Mouse (Mus musculus) MEL (cell line): Measurements from ENCODE around the gene Abca17. TPM values are rescaled to one million over a fixed set of nuclear protein-coding genes. Genes with fewer than 3 reads are reported as not detected.

Experiments used
- DNase-seq: peaks from one replicate; pipeline ENCODE4 v3.0.0; 2011; ENCODE audit warnings: low read depth, low spot score
- H3K27ac ChIP-seq: 2 replicates; pipeline ENCODE4 v1.5.1; 2012; ENCODE audit warnings: low read depth, mild to moderate bottlenecking, control low read depth, low read length, moderate library complexity; ENCODE audit not compliant: control insufficient read depth
- H3K27me3 ChIP-seq, 2 experiments: fragments of 150-350 bp in 1 of 2; sonication (generic) in 1 of 2; 2 replicates each; pipeline ENCODE4 v1.6.1; 2012; ENCODE audit warnings: low read length in 2 of 2, mild to moderate bottlenecking in 2 of 2, improper control_type of control experiment in 1 of 2, moderate library complexity in 1 of 2; ENCODE audit not compliant: insufficient read depth in 2 of 2, control insufficient read depth in 1 of 2
- H3K36me3 ChIP-seq, 2 experiments: 2 replicates each; pipeline ENCODE4 v1.6.1; 2012 to 2014; ENCODE audit warnings: low read length in 2 of 2, improper control_type of control experiment in 1 of 2, inconsistent platforms in 1 of 2, mild to moderate bottlenecking in 1 of 2; ENCODE audit not compliant: insufficient read depth in 2 of 2, control insufficient read depth in 1 of 2
- H3K4me1 ChIP-seq, 2 experiments: fragments of 150-350 bp in 1 of 2; sonication (generic) in 1 of 2; 2 replicates each; pipeline ENCODE4 v1.6.1; 2012; ENCODE audit warnings: low read length in 2 of 2, improper control_type of control experiment in 1 of 2, mild to moderate bottlenecking in 1 of 2; ENCODE audit not compliant: insufficient read depth in 2 of 2, control insufficient read depth in 1 of 2
- H3K4me3 ChIP-seq, 2 experiments: fragments of 150-350 bp in 1 of 2; sonication (generic) in 1 of 2; 2 replicates each; pipeline ENCODE4 v1.5.1; 2012; ENCODE audit warnings: low read depth in 2 of 2, low read length in 2 of 2, mild to moderate bottlenecking in 2 of 2, moderate library complexity in 2 of 2, control low read depth in 1 of 2, improper control_type of control experiment in 1 of 2; ENCODE audit not compliant: control insufficient read depth in 1 of 2, insufficient read depth in 1 of 2
- H3K79me2 ChIP-seq: 2 replicates; pipeline ENCODE4 v1.6.1; 2012; ENCODE audit warnings: mild to moderate bottlenecking, low read length, moderate library complexity; ENCODE audit not compliant: control insufficient read depth, poor library complexity, insufficient read depth
- H3K9ac ChIP-seq: 2 replicates; pipeline ENCODE4 v1.6.1; 2012; ENCODE audit warnings: low read depth, mild to moderate bottlenecking, control low read depth, low read length, moderate library complexity; ENCODE audit not compliant: control insufficient read depth, poor library complexity, severe bottlenecking
- H3K9me3 ChIP-seq: fragments of 150-350 bp; sonication (generic); replicated peaks from 2 replicates; pipeline ENCODE4 v1.6.1; 2012; ENCODE audit warnings: mild to moderate bottlenecking, low read length, improper control_type of control experiment, moderate library complexity; ENCODE audit not compliant: insufficient read depth
- BHLHE40 ChIP-seq: IDR thresholded peaks from 2 replicates; pipeline ENCODE4 v1.6.1; 2012; ENCODE audit warnings: low read depth, mild to moderate bottlenecking, inconsistent platforms, low read length, improper control_type of control experiment, borderline replicate concordance
- CHD1 ChIP-seq: IDR thresholded peaks from 2 replicates; pipeline ENCODE4 v1.6.1; 2012; ENCODE audit warnings: low read depth, mild to moderate bottlenecking, inconsistent platforms, low read length, improper control_type of control experiment
- CHD2 ChIP-seq: IDR thresholded peaks from 2 replicates; pipeline ENCODE4 v1.6.1; 2011; ENCODE audit warnings: low read length, improper control_type of control experiment
- CTCF ChIP-seq, 3 experiments: IDR thresholded peaks in 2 of 3; conservative IDR thresholded peaks in 1 of 3; 2 replicates each; pipeline ENCODE4 v1.5.1; 2011 to 2012; ENCODE audit warnings: low read length in 3 of 3, low read depth in 2 of 3, mild to moderate bottlenecking in 2 of 3, improper control_type of control experiment in 1 of 3, inconsistent platforms in 1 of 3, mixed read lengths in 1 of 3, moderate library complexity in 1 of 3; ENCODE audit not compliant: control insufficient read depth in 1 of 3, insufficient read depth in 1 of 3, poor library complexity in 1 of 3, severe bottlenecking in 1 of 3
- E2F4 ChIP-seq: IDR thresholded peaks from 2 replicates; pipeline ENCODE4 v1.6.1; 2011; ENCODE audit warnings: low read depth, low read length, improper control_type of control experiment, borderline replicate concordance
- ELF1 ChIP-seq: IDR thresholded peaks from 2 replicates; pipeline ENCODE4 v1.6.1; 2014; ENCODE audit warnings: low read depth, mild to moderate bottlenecking, inconsistent platforms, low read length, improper control_type of control experiment, moderate library complexity
- EP300 ChIP-seq, 2 experiments: IDR thresholded peaks; 2 replicates each; pipeline ENCODE4 v1.6.1; 2011; ENCODE audit warnings: improper control_type of control experiment in 2 of 2, low read length in 2 of 2, low read depth in 1 of 2, mild to moderate bottlenecking in 1 of 2
- GATA1 ChIP-seq: IDR thresholded peaks from 2 replicates; pipeline ENCODE4 v1.6.1; 2011; ENCODE audit warnings: low read depth, low read length, improper control_type of control experiment
- HCFC1 ChIP-seq: IDR thresholded peaks from 2 replicates; pipeline ENCODE4 v1.6.1; 2012; ENCODE audit warnings: low read depth, mild to moderate bottlenecking, inconsistent platforms, low read length, improper control_type of control experiment, moderate library complexity
- JUND ChIP-seq: IDR thresholded peaks from 2 replicates; pipeline ENCODE4 v1.6.1; 2011; ENCODE audit warnings: low read depth, mild to moderate bottlenecking, improper control_type of control experiment, low read length
- KAT2A ChIP-seq: conservative IDR thresholded peaks from 2 replicates; pipeline ENCODE4 v1.6.1; 2012; ENCODE audit warnings: low read depth, low read length, improper control_type of control experiment, inconsistent platforms
- MXI1 ChIP-seq: IDR thresholded peaks from 2 replicates; pipeline ENCODE4 v1.6.1; 2011; ENCODE audit warnings: mild to moderate bottlenecking, low read depth, low read length, improper control_type of control experiment
- POLR2A ChIP-seq, 2 experiments: IDR thresholded peaks; 2 replicates each; pipeline ENCODE4 v1.6.1; 2011 to 2012; ENCODE audit warnings: low read length in 2 of 2, mild to moderate bottlenecking in 2 of 2, control low read depth in 1 of 2, improper control_type of control experiment in 1 of 2, low read depth in 1 of 2, moderate library complexity in 1 of 2; ENCODE audit not compliant: control insufficient read depth in 1 of 2, insufficient read depth in 1 of 2, poor library complexity in 1 of 2
- RCOR1 ChIP-seq: IDR thresholded peaks from 2 replicates; pipeline ENCODE4 v1.6.1; 2012; ENCODE audit warnings: low read depth, mild to moderate bottlenecking, inconsistent platforms, low read length, improper control_type of control experiment
- TAL1 ChIP-seq: IDR thresholded peaks from 2 replicates; pipeline ENCODE4 v1.6.1; 2012; ENCODE audit warnings: mild to moderate bottlenecking, inconsistent platforms, low read length, moderate library complexity, mixed read lengths
- TBP ChIP-seq: IDR thresholded peaks from 2 replicates; pipeline ENCODE4 v1.8.0; 2011; ENCODE audit warnings: low read depth, low read length, improper control_type of control experiment
- TCF12 ChIP-seq: IDR thresholded peaks from 2 replicates; pipeline ENCODE4 v1.6.1; 2014; ENCODE audit warnings: low read depth, mild to moderate bottlenecking, inconsistent platforms, low read length, improper control_type of control experiment, moderate library complexity
- USF1 ChIP-seq: IDR thresholded peaks from 2 replicates; pipeline ENCODE4 v1.6.1; 2014; ENCODE audit warnings: low read depth, mild to moderate bottlenecking, inconsistent platforms, low read length, improper control_type of control experiment, moderate library complexity
- ZC3H11A ChIP-seq: IDR thresholded peaks from 2 replicates; pipeline ENCODE4 v1.6.1; 2012; ENCODE audit warnings: low read depth, mild to moderate bottlenecking, inconsistent platforms, low read length, improper control_type of control experiment
- ZKSCAN1 ChIP-seq: IDR thresholded peaks from 2 replicates; pipeline ENCODE4 v1.6.1; 2012; ENCODE audit warnings: low read depth, mild to moderate bottlenecking, inconsistent platforms, low read length, improper control_type of control experiment, moderate library complexity
- ZMIZ1 ChIP-seq: IDR thresholded peaks from 2 replicates; pipeline ENCODE4 v1.6.1; 2012; ENCODE audit warnings: low read depth, mild to moderate bottlenecking, inconsistent platforms, low read length, improper control_type of control experiment, moderate library complexity
- ZNF384 ChIP-seq: IDR thresholded peaks from 2 replicates; pipeline ENCODE4 v1.6.1; 2012; ENCODE audit warnings: low read depth, mild to moderate bottlenecking, inconsistent platforms, low read length, improper control_type of control experiment
- polyA plus RNA-seq, 2 experiments: library from polyadenylated mRNA; stranded (reverse) in 1 of 2; unstranded in 1 of 2; fragments of >175 nt in 1 of 2; fragments of >200 nt in 1 of 2; gene quantifications; 2 replicates each; pipeline versions ENCODE4 v1.2.1 to v1.2.4; 2012; ENCODE audit warnings: low replicate concordance in 2 of 2, low read depth in 1 of 2; ENCODE audit not compliant: insufficient read length in 2 of 2, insufficient read depth in 1 of 2, missing spikeins in 1 of 2
- total RNA-seq: library from RNA; depleted of rRNA; stranded (reverse); fragments of 300-350 nt; gene quantifications from 2 replicates; pipeline ENCODE4 v1.2.3, GENCODE M21; 2012

Abca17 gene
- total and polyA plus RNA-seq, 3 experiments: 0.03 to 0.04 TPM; not detected in 1

DNA sequence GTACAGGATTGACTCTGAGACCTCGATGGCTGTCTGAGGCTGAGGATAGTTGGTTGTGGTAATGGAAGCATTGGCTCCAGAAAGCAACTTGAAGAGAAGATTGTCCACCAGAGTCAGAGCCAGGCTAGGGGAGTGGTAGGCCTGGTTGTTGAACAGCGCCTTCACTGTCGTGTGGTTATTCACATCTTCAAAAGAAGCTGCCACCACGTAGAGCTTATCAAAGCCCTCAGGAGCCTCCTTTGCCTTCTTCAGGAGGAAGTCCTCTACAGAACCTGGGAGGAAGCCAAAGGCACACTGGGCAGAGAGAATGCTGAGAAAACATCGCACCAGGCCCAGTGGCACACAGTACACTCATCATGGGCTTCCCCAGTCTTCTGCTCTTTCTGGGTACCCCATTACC lies 61.5 kb downstream of the Abca17 start:
- no peaks in the 10 kb centered on the region for H3K9me3 ChIP-seq
- TF ChIP-seq TAL1: 0 out of 2 replicates have a peak, but pooled peaks have one; percentile 19
- TF ChIP-seq GATA1: peak; percentile 44
- 0 out of 2 replicates have a peak, but pooled peaks have one; percentile 22 for TF ChIP-seq TCF12
- peak in 1 of 3 experiments; percentile 15; a peak in 2 of 6 replicates for TF ChIP-seq CTCF (IDR thresholded peaks at IDR 0.05 in 2 of 3, conservative IDR thresholded peaks at IDR 0.05 in 1 of 3; ENCODE audit: control insufficient read depth in 1 of 3, insufficient read depth in 1 of 3, low read depth in 2 of 3, low read length in 3 of 3, poor library complexity in 1 of 3, severe bottlenecking in 1 of 3)
- TF ChIP-seq BHLHE40: no peak
- TF ChIP-seq EP300 (IDR thresholded peaks at IDR 0.05; ENCODE audit: low read depth in 1 of 2, low read length in 2 of 2): peak; percentile 29 to 57; a peak in 3 of 4 replicates
- no peak for TF ChIP-seq E2F4
- TF ChIP-seq HCFC1: 0 out of 2 replicates have a peak, but pooled peaks have one; percentile 42
- 0 out of 2 replicates have a peak, but pooled peaks have one; percentile 26 for TF ChIP-seq TBP

GRCm38 (mm10) chr17:24288477-24288876 lies 62.4 kb downstream of the Abca17 start:
- H3K27me3 ChIP-seq: no peaks in the 10 kb centered on the region
- H3K36me3 ChIP-seq: peaks cover 0 to 3% of the 10 kb centered on the region in 2 experiments; a peak in 1 of 4 replicates
- peaks cover 0 to 6% of the 10 kb centered on the region in 2 experiments; a peak in 2 of 4 replicates for H3K4me1 ChIP-seq
- no peak overlapping the region for H3K4me3 ChIP-seq
- no peak for DNase-seq
- no peaks in the 10 kb centered on the region for H3K79me2 ChIP-seq
- no peak overlapping the region for H3K27ac ChIP-seq
- TF ChIP-seq ZC3H11A (no peak), POLR2A (IDR thresholded peaks at IDR 0.05; ENCODE audit: control insufficient read depth in 1 of 2, insufficient read depth in 1 of 2, low read depth in 1 of 2, low read length in 2 of 2, poor library complexity in 1 of 2) (no peak), E2F4 (no peak), MXI1 (no peak)
- H3K9ac ChIP-seq: no peak overlapping the region
- H3K9me3 ChIP-seq: no peaks in the 10 kb centered on the region

More for the DNA sequence above, 61.5 kb downstream of the Abca17 start:
- 0 out of 2 replicates have a peak overlapping the region, but pooled peaks have one; percentile 10 for H3K27ac ChIP-seq
- peak; percentile 86 for DNase-seq
- no peaks in the 10 kb centered on the region for H3K79me2 ChIP-seq
- H3K9ac ChIP-seq: peak overlapping the region; percentile 27
- H3K27me3 ChIP-seq: no peaks in the 10 kb centered on the region
- H3K4me3 ChIP-seq: peak overlapping the region; percentile 3 to 8; a peak in 1 of 4 replicates
- peaks cover 0 to 6% of the 10 kb centered on the region in 2 experiments; a peak in 2 of 4 replicates for H3K4me1 ChIP-seq
- H3K36me3 ChIP-seq: peaks cover 0 to 3% of the 10 kb centered on the region in 2 experiments; a peak in 1 of 4 replicates

DNA sequence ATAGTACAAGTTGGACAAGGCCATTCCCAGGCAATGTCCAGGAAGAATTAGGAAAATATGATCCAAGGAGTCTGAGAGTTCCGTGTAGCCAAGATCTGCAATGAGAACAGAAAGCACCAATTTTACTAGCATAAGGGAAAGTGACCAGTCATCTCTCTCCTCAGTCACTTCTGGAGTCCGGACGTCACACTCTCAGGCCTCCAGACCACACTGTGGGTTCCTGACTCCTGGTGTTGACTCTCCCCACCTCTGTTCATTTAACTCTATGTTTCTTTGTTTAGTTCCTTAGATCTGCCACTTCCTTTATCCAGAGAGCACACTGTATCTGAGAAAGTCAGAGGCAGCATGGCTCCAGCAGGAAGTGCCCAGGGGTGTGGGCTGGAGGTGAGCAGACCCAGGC lies 65.2 kb downstream of the Abca17 start:
- H3K36me3 ChIP-seq: peaks cover 0 to 3% of the 10 kb centered on the region in 2 experiments; a peak in 1 of 4 replicates
- no peaks in the 10 kb centered on the region for H3K9me3 ChIP-seq
- no peak overlapping the region for H3K4me3 ChIP-seq
- H3K27ac ChIP-seq: no peak overlapping the region
- H3K4me1 ChIP-seq: peaks cover 0 to 6% of the 10 kb centered on the region in 2 experiments; a peak in 2 of 4 replicates
- no peaks in the 10 kb centered on the region for H3K27me3 ChIP-seq
- TF ChIP-seq HCFC1 (no peak), EP300 (IDR thresholded peaks at IDR 0.05; ENCODE audit: low read depth in 1 of 2, low read length in 2 of 2) (no peak), JUND (no peak), POLR2A (IDR thresholded peaks at IDR 0.05; ENCODE audit: control insufficient read depth in 1 of 2, insufficient read depth in 1 of 2, low read depth in 1 of 2, low read length in 2 of 2, poor library complexity in 1 of 2) (no peak), ZNF384 (no peak), BHLHE40 (no peak), ZC3H11A (no peak), ELF1 (no peak), TCF12 (no peak), KAT2A (no peak), ZKSCAN1 (no peak), CHD1 (no peak), ZMIZ1 (no peak), RCOR1 (no peak), CTCF (IDR thresholded peaks at IDR 0.05 in 2 of 3, conservative IDR thresholded peaks at IDR 0.05 in 1 of 3; ENCODE audit: control insufficient read depth in 1 of 3, insufficient read depth in 1 of 3, low read depth in 2 of 3, low read length in 3 of 3, poor library complexity in 1 of 3, severe bottlenecking in 1 of 3) (no peak), GATA1 (no peak), CHD2 (no peak), USF1 (no peak), TBP (no peak)
- no peak overlapping the region for H3K9ac ChIP-seq
- peak; percentile 33 for DNase-seq
- H3K79me2 ChIP-seq: no peaks in the 10 kb centered on the region
